Mouse (Mus musculus) liver, postnatal 0 days (tissue): ENCODE measurements at regions not wholly inside any gene's neighbourhood (a gene's known extent, or its start where the extent isn't known, plus 50 kb on each side); places are given as distances from the start of the nearest gene placed in this dataset.

ENCODE experiments used
- ATAC-seq: fragments of 200-750 bp; cut with Nextera tagmentation; 2 replicates; pipeline ENCODE4 v1.8.0; 2017; ENCODE audit warnings: mild to moderate bottlenecking, moderate library complexity
- DNase-seq: peaks from one replicate; pipeline ENCODE4 v3.0.0-alpha.2; 2016
- H3K27ac ChIP-seq: fragments of 300-500 bp; sonication (generic); 2 replicates; pipeline ENCODE4 v1.5.1; 2014; ENCODE audit warnings: antibody characterized with exemption, moderate library complexity, mild to moderate bottlenecking, low read depth
- H3K27me3 ChIP-seq: fragments of 300-500 bp; sonication (generic); 2 replicates; pipeline ENCODE4 v1.6.1; 2014; ENCODE audit warnings: low read length, control low read depth, mixed read lengths; ENCODE audit not compliant: insufficient read depth
- H3K36me3 ChIP-seq: fragments of 300-500 bp; sonication (generic); replicated peaks from 2 replicates; pipeline ENCODE4 v1.6.1; 2014; ENCODE audit warnings: mild to moderate bottlenecking, control low read depth, low read length, moderate library complexity, mixed read lengths; ENCODE audit not compliant: insufficient read depth
- H3K4me1 ChIP-seq: fragments of 300-500 bp; sonication (generic); 2 replicates; pipeline ENCODE4 v1.6.1; 2014; ENCODE audit warnings: antibody characterized with exemption, mild to moderate bottlenecking, control low read depth; ENCODE audit not compliant: insufficient read depth
- H3K4me2 ChIP-seq: fragments of 300-500 bp; sonication (generic); 2 replicates; pipeline ENCODE4 v1.6.1; 2014; ENCODE audit warnings: low read depth, mild to moderate bottlenecking, low read length, moderate library complexity, mixed read lengths
- H3K4me3 ChIP-seq: fragments of 300-500 bp; sonication (generic); 2 replicates; pipeline ENCODE4 v1.5.1; 2014; ENCODE audit warnings: low read depth, low read length
- H3K9ac ChIP-seq: fragments of 300-500 bp; sonication (generic); replicated peaks from 2 replicates; pipeline ENCODE4 v1.6.1; 2014; ENCODE audit warnings: mild to moderate bottlenecking, moderate library complexity
- H3K9me3 ChIP-seq: fragments of 300-500 bp; sonication (generic); 2 replicates; pipeline ENCODE4 v1.6.1; 2016; ENCODE audit warnings: mild to moderate bottlenecking, control low read depth, low read length, mixed read lengths
- CTCF ChIP-seq: sonication (generic); IDR thresholded peaks from 2 replicates; pipeline ENCODE4 v1.5.1; 2016; ENCODE audit warnings: antibody characterized with exemption, low read depth
- EP300 ChIP-seq: IDR thresholded peaks from 2 replicates; pipeline ENCODE4 v1.6.1; 2016; ENCODE audit warnings: antibody characterized with exemption, low read depth, mild to moderate bottlenecking
- WGBS: fragments of 180-500 bp; shearing (Covaris S2); extraction: QIAGEN DNeasy Blood & Tissue Kit; methylation state at CpG from one replicate; pipeline ENCODE4 v1.1.7; 2014; ENCODE audit not compliant: insufficient replicate concordance; 5-methylcytosine and 5-hydroxymethylcytosine counted together

DNA sequence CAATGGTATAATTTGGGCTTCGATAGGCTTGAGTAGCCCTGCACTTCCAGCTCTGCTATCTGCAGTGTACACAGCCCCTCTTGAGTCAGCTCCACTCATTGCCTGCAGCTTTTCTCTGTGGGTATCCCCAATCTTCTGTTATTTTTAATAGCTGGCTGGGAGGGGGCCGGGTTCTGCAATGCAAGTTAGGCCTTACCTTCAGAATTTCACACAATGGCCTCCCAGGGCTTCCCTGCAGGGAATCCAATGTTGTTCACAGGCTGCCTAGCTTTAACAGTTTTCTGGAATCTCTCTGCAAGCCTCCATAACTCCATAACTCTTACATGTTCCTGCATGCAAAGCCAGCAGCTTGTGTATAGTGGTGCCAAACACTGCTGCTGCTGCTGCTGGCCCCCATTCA is 197.7 kb upstream of the Fam92a start:
- Histone ChIP-seq H3K27ac (no peak overlapping the region), H3K4me3 (no peak overlapping the region), H3K36me3 (no peaks in the 10 kb centered on the region), H3K27me3 (no peaks in the 10 kb centered on the region), H3K9me3 (no peaks in the 10 kb centered on the region), H3K4me2 (no peak overlapping the region), H3K4me1 (no peaks in the 10 kb centered on the region), H3K9ac (no peak overlapping the region)
- ATAC-seq: no peak
- TF ChIP-seq CTCF (no peak), EP300 (no peak)
- DNase-seq: no peak
- 71% methylated on average over 2 of the region's 2 CpGs for WGBS

DNA sequence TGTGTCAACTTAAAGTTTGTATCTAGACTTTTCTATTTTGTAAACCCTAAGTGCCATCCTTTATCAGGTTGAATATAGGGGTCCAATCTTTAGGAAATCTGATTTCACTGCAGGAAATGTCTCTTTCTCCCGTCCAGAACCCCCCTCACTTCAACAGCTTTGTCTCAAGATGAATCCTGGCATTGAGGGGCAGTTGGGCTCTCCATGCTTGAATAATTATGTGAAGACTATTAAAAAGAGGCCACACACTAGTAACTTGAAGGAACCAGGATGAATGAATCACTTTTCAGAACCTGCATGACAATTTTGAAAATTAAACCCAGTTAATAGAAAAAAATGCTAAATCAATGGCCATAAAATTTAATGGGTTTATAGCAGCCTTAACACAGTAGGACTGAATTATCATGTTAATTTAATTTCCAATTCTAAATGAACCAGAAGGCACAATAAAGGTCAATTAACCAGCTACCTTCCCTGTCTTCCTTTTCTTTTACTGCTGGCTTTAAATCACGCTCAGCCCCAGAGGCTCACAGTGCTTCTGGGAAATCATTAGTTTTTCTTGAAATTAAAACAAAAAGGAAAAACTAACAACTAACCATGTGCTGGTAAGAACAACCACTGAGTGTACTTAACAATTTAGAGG is 185.3 kb upstream of the Fam92a start:
- Histone ChIP-seq H3K9ac (no peak overlapping the region), H3K9me3 (no peaks in the 10 kb centered on the region), H3K4me3 (no peak overlapping the region), H3K4me1 (no peaks in the 10 kb centered on the region), H3K36me3 (no peaks in the 10 kb centered on the region), H3K27ac (no peak overlapping the region), H3K4me2 (no peak overlapping the region), H3K27me3 (no peaks in the 10 kb centered on the region)
- ATAC-seq: no peak
- DNase-seq: no peak
- WGBS: 69% methylated on average over 2 of the region's 2 CpGs
- TF ChIP-seq CTCF: no peak
- no peak for TF ChIP-seq EP300

DNA sequence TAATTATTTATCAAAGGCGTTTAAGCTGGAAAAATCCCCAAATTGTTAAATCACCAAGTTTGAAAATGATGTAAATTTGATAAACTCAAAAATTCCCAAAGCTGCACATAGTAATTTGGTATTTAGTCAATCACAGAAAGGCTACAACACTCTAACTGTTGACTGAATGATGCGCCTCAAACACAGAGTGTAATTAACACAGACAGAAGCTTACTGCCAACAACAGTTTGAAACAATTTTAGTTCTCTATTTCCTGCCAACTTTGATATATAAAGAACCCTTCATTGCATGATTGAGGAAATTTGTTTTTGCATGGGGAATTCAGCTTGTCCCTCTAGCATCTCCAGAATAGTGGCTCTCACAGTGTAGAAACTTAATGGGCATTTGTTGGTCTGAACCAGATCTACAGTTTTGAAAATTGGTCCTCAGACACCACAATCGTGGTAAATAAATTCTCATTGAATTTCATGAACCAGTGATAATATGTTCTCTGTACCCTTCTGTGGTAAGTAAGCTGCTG is 181.6 kb upstream of the Fam92a start:
- H3K9me3 ChIP-seq: no peaks in the 10 kb centered on the region
- no peak overlapping the region for H3K4me2 ChIP-seq
- no peak for ATAC-seq
- no peak overlapping the region for H3K27ac ChIP-seq
- H3K4me1 ChIP-seq: no peaks in the 10 kb centered on the region
- no peaks in the 10 kb centered on the region for H3K27me3 ChIP-seq
- H3K4me3 ChIP-seq: no peak overlapping the region
- no peak for DNase-seq
- WGBS: 66% methylated on average over 3 of the region's 3 CpGs
- no peaks in the 10 kb centered on the region for H3K36me3 ChIP-seq
- TF ChIP-seq EP300: no peak
- no peak for TF ChIP-seq CTCF
- no peak overlapping the region for H3K9ac ChIP-seq

DNA sequence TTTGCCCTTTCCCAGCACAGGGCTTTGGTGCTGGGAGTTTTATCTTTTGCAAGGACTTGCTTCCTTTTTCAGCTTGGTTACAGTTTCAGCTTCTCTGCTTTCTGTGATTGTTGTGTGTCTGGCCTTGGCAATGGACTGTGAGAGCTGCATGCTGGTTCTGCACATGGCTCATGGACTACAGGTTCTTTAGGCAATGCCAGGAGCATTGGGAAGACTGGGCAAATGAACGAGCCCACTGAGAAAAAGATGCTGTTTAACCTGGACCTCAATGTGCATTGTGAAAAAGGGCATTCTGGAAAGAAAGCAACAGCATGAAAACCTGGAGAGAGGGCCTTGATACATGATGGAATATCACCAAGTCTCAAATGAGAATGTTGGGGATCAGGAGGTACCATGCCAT is 167.4 kb upstream of the Fam92a start:
- Histone ChIP-seq H3K4me1 (no peaks in the 10 kb centered on the region), H3K9me3 (no peaks in the 10 kb centered on the region), H3K4me2 (no peak overlapping the region), H3K9ac (no peak overlapping the region), H3K36me3 (no peaks in the 10 kb centered on the region), H3K27ac (no peak overlapping the region), H3K4me3 (no peak overlapping the region), H3K27me3 (no peaks in the 10 kb centered on the region)
- ATAC-seq (no peak), DNase-seq (no peak)
- TF ChIP-seq CTCF (no peak), EP300 (no peak)
- WGBS: 57% methylated on average over 1 of the region's 1 CpGs

DNA sequence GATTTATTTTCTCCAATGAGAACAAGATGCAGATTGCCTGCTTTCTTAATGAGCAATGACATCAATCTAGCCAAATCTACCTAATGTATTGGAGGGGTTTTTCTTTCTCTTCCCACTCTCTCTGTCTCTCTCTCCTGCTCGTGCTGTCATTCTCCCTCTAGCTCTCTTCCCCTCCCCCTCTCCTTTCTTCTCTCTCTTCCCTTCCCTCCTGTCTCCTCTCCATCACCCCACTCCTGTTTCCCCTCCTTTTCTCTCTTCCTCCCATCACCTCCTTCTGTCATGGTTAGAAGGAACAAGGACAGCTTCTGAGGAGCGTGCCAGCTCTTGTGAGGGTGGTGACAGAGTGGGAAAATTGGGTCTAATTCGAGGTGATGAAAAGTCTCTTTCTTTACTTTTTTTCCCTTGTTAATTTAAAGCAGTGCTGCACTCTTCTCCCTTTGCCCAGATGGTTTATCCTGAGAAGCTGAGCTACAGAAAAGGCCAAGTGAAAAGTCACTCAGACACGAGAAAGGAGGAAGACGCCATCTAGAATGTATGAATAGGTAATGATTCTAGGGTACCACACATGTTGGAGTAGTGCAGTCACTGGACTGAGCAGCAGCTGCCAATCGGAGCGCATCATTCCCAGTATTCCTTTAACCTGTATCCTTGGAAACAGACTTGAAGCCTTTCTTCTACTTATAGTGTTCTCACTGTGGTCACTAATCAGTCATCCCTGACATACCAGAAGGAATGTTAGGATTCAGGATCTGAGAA is 163.2 kb upstream of the Fam92a start:
- Histone ChIP-seq H3K4me1 (no peaks in the 10 kb centered on the region), H3K4me3 (no peak overlapping the region), H3K27ac (no peak overlapping the region), H3K27me3 (no peaks in the 10 kb centered on the region), H3K36me3 (no peaks in the 10 kb centered on the region), H3K9ac (no peak overlapping the region), H3K4me2 (no peak overlapping the region), H3K9me3 (no peaks in the 10 kb centered on the region)
- DNase-seq (no peak), ATAC-seq (no peak)
- TF ChIP-seq EP300 (no peak), CTCF (no peak)
- WGBS: 75% methylated on average over 7 of the region's 7 CpGs

DNA sequence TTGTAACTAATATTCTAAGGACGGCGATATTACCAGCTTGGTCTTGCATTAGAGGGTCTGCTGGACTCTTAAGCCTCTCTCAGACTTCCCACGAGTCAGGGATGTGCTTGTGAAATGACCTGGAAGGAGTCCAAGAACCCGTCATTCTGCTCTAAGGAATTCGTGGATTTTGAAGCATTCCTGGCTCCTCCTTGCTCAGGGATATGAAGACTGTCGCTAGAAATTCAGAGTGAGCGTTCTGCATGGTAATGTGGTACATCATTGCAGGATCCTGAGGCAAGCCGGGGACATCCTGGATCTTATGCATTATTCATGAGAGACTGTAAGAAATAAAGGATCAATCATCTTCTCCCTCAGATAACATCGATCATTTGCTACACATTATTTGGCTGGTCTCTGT is 162.6 kb upstream of the Fam92a start:
- Histone ChIP-seq H3K36me3 (no peaks in the 10 kb centered on the region), H3K4me2 (no peak overlapping the region), H3K9me3 (no peaks in the 10 kb centered on the region), H3K27ac (no peak overlapping the region), H3K4me1 (no peaks in the 10 kb centered on the region), H3K9ac (no peak overlapping the region), H3K27me3 (no peaks in the 10 kb centered on the region), H3K4me3 (no peak overlapping the region)
- no peak for ATAC-seq
- no peak for DNase-seq
- TF ChIP-seq CTCF (no peak), EP300 (no peak)
- WGBS: 60% methylated on average over 9 of the region's 9 CpGs
